Mouse (Mus musculus) liver, embryonic 14.5 days (tissue): Measurements from ENCODE around the gene Thap11. TPM values are rescaled to one million over a fixed set of nuclear protein-coding genes. Genes with fewer than 3 reads are reported as not detected.

Experiments
- ATAC-seq: fragments of 200-750 bp; cut with Nextera tagmentation; 2 replicates; pipeline ENCODE4 v1.8.0; 2017; ENCODE audit warnings: moderate number of reproducible peaks, mild to moderate bottlenecking, moderate library complexity; ENCODE audit not compliant: insufficient read depth
- DNase-seq, 3 experiments: peaks; one replicate each; pipeline ENCODE4 v3.0.0-alpha.2; 2012 to 2013; ENCODE audit warnings: low read depth in 3 of 3, low spot score in 3 of 3
- H3K27ac ChIP-seq: fragments of 300-500 bp; sonication (generic); 2 replicates; pipeline ENCODE4 v1.5.1; 2014; ENCODE audit warnings: moderate library complexity, mild to moderate bottlenecking, control low read depth, inconsistent platforms
- H3K27me3 ChIP-seq: fragments of 300-500 bp; sonication (generic); 2 replicates; pipeline ENCODE4 v1.6.1; 2014; ENCODE audit warnings: mild to moderate bottlenecking, low read length, moderate library complexity; ENCODE audit not compliant: control insufficient read depth, insufficient read depth
- H3K36me3 ChIP-seq: fragments of 300-500 bp; sonication (generic); replicated peaks from 2 replicates; pipeline ENCODE4 v1.6.1; 2014; ENCODE audit warnings: low read depth; ENCODE audit not compliant: control insufficient read depth, insufficient read depth
- H3K4me1 ChIP-seq, 2 experiments: fragments of 200-500 bp in 1 of 2; fragments of 300-500 bp in 1 of 2; sonication (generic) in 1 of 2; replicated peaks; 2 replicates each; pipeline ENCODE4 v1.6.1; 2012 to 2014; ENCODE audit warnings: antibody characterized with exemption in 1 of 2, inconsistent platforms in 1 of 2, low read length in 1 of 2; ENCODE audit not compliant: control insufficient read depth in 2 of 2, insufficient read depth in 2 of 2
- H3K4me2 ChIP-seq: fragments of 300-500 bp; sonication (generic); 2 replicates; pipeline ENCODE4 v1.6.1; 2014; ENCODE audit warnings: low read depth, mild to moderate bottlenecking, control low read depth, moderate library complexity
- H3K4me3 ChIP-seq, 2 experiments: fragments of 200-500 bp in 1 of 2; fragments of 300-500 bp in 1 of 2; sonication (generic) in 1 of 2; 2 replicates each; pipeline ENCODE4 v1.5.1; 2012 to 2014; ENCODE audit warnings: low read depth in 2 of 2, low read length in 2 of 2, mild to moderate bottlenecking in 2 of 2, control low read depth in 1 of 2, inconsistent platforms in 1 of 2, moderate library complexity in 1 of 2; ENCODE audit not compliant: insufficient read depth in 1 of 2
- H3K9ac ChIP-seq: fragments of 300-500 bp; sonication (generic); replicated peaks from 2 replicates; pipeline ENCODE4 v1.6.1; 2014; ENCODE audit warnings: mild to moderate bottlenecking, control low read depth, moderate library complexity
- H3K9me3 ChIP-seq: fragments of 300-500 bp; sonication (generic); 2 replicates; pipeline ENCODE4 v1.6.1; 2016; ENCODE audit warnings: low read length, mixed read lengths; ENCODE audit not compliant: control insufficient read depth
- CTCF ChIP-seq: IDR thresholded peaks from 2 replicates; pipeline ENCODE4 v1.5.1; 2016; ENCODE audit warnings: antibody characterized with exemption, low read depth, control low read depth
- EP300 ChIP-seq: IDR thresholded peaks from 2 replicates; pipeline ENCODE4 v1.6.1; 2016; ENCODE audit warnings: antibody characterized with exemption, low read depth
- whole genome bisulfite sequencing: fragments of 180-500 bp; shearing (Covaris S2); extraction: QIAGEN DNeasy Blood & Tissue Kit; methylation state at CpG from one replicate; pipeline ENCODE4 v1.1.7; 2014; ENCODE audit not compliant: insufficient replicate concordance; 5-methylcytosine and 5-hydroxymethylcytosine counted together
- polyA plus RNA-seq, 2 experiments: library from polyadenylated mRNA; depleted of rRNA in 1 of 2; stranded (reverse) in 1 of 2; unstranded in 1 of 2; fragments of >200 nt; fragmentation: Nextera tagmentation in 1 of 2; extraction: Ambion mirVana in 1 of 2; gene quantifications; 2 replicates each; pipeline versions ENCODE4 v1.2.1 to v1.2.3; 2012 to 2014

The Thap11 gene
- polyA plus RNA-seq, 2 experiments: 25.5 to 26.2 TPM

- DNase-seq (no peak), ATAC-seq (no peak)
- no peaks in the 10 kb centered on the region for H3K9me3 ChIP-seq
- H3K4me3 ChIP-seq: peak overlapping the region in 1 of 2 experiments; percentile 49; a peak in 1 of 4 replicates
- WGBS: 83% methylated on average over 4 of the region's 4 CpGs
- TF ChIP-seq EP300 (no peak), CTCF (no peak)
- peak overlapping the region; percentile 73 for H3K4me2 ChIP-seq
- H3K9ac ChIP-seq: no peak overlapping the region
- H3K36me3 ChIP-seq: peaks cover 30% of the 10 kb centered on the region
- H3K4me1 ChIP-seq: peaks cover 9 to 10% of the 10 kb centered on the region in 2 experiments
- no peaks in the 10 kb centered on the region for H3K27me3 ChIP-seq
- H3K27ac ChIP-seq: no peak overlapping the region
Observed at GRCm38 (mm10) chr8:105850014-105850413, 4.9 kb upstream of the Thap11 start.

DNA sequence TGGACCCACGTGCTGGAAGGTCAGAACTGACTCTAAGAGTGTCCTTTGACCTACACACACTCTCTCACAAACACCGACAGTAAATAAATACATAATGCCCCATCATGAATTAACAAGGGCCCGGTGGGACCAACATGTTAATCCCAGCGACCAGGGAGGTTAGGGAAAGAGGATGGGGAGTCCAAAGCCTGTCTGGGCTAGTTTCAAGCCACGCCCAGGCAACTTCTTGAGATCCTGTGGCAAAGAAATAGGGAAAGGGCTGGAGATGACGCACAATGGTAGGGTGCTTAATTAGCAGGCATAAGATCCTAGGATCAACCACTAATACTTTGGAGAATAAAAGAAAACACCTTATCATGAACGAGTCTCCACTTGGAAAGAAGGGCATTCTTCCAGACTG, 4.3 kb upstream of the Thap11 start:
- H3K9me3 ChIP-seq: no peaks in the 10 kb centered on the region
- 66% methylated on average over 7 of the region's 7 CpGs for WGBS
- no peak for DNase-seq
- TF ChIP-seq EP300 (no peak), CTCF (no peak)
- H3K4me2 ChIP-seq: peak overlapping the region; percentile 73
- H3K27ac ChIP-seq: no peak overlapping the region; the same call in 1 of the 2 replicates
- peaks cover 25% of the 10 kb centered on the region for H3K36me3 ChIP-seq
- H3K9ac ChIP-seq: peak overlapping the region; percentile 55
- peaks cover 9 to 10% of the 10 kb centered on the region in 2 experiments for H3K4me1 ChIP-seq
- H3K4me3 ChIP-seq: peak overlapping the region; percentile 46 to 49
- H3K27me3 ChIP-seq: no peaks in the 10 kb centered on the region
- no peak for ATAC-seq

DNA sequence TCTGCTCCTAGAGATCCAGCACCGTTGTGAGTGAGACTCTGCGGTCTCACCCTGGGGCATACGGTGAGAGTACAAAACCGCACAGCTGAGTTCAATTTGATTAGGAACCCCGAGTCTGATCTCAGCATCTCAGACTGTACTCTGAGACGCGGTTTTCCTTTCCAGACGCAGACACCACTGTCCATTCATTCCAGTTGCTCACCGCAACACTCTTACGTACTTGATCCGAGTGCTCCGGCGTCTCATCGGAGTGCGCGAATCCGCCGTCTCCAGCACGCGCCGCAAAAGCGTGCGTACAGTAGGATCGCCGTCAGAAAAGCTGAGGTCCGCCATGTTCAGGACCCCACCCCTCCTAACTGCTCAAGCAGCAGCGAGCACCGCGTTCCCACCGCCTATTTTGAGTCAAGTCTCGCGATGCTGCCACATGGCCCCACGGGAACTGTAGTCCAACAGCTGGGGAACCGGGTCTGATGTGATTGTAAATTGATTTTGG, 3.2 kb upstream of the Thap11 start:
- peak; percentile 62 for TF ChIP-seq EP300
- no peak for TF ChIP-seq CTCF
- H3K4me1 ChIP-seq: peaks cover 13 to 18% of the 10 kb centered on the region in 2 experiments
- ATAC-seq: peak; percentile 63

GRCm38 (mm10) chr8:105852146-105852729, 2.7 kb upstream of the Thap11 start:
- Histone ChIP-seq H3K4me1 (peaks cover 18 to 22% of the 10 kb centered on the region in 2 experiments), H3K9ac (peak overlapping the region; percentile 75), H3K4me2 (peak overlapping the region; percentile 74), H3K9me3 (no peaks in the 10 kb centered on the region), H3K27ac (no peak overlapping the region; the same call in 1 of the 2 replicates), H3K4me3 (peak overlapping the region; percentile 69 to 76; a peak in 3 of 4 replicates), H3K27me3 (no peaks in the 10 kb centered on the region), H3K36me3 (peaks cover 15% of the 10 kb centered on the region)
- ATAC-seq: no peak
- no peak for DNase-seq
- no peak for TF ChIP-seq EP300
- TF ChIP-seq CTCF: no peak
- WGBS: 71% methylated on average over 12 of the region's 12 CpGs

More for the DNA sequence above, 3.2 kb upstream of the Thap11 start:
- DNase-seq: peak; percentile 82 to 84 (median 83)
- Histone ChIP-seq H3K9me3 (no peaks in the 10 kb centered on the region), H3K4me3 (peak overlapping the region; percentile 69 to 76), H3K9ac (peak overlapping the region; percentile 75), H3K4me2 (peak overlapping the region; percentile 74), H3K36me3 (peaks cover 18% of the 10 kb centered on the region), H3K27me3 (no peaks in the 10 kb centered on the region), H3K27ac (peak overlapping the region; percentile 84)
- WGBS: under 1% methylated on average over 34 of the region's 34 CpGs

DNA sequence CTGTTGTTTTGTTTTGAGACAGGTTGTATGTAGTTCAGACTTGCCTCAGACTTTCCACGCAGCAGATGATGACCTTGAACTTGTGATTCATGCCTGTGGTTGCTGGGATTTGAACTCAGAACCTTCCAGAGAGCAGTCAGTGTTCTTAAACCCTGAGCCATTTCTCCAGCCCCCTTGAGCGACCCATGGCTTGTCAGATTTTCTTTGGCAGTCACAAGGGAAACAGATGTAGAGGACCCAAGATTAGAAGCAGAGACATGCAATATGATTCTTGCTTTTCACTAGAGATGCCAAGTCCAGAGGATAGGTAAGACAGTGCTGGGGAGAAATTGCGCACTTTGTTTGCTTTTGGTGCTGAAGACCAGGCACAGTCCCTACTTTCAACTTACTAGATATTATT, 1.8 kb upstream of the Thap11 start, which contains the start of gene Cenpt:
Gene Cenpt (minus strand): TSS at position 101 of the 400 bp plus-strand sequence.
- H3K4me3 ChIP-seq: peak within 1 kb of the TSS in 1 of 2 experiments; percentile 69; a peak in 2 of 4 replicates
- no peaks in the 10 kb centered on the region for H3K9me3 ChIP-seq
- no peaks in the 10 kb centered on the region for H3K27me3 ChIP-seq
- no peak for ATAC-seq
- H3K4me1 ChIP-seq: peaks cover 26 to 29% of the 10 kb centered on the region in 2 experiments
- H3K27ac ChIP-seq: no peak within 1 kb of the TSS; the same call in none of the 2 replicates
- DNase-seq: no peak
- peak within 1 kb of the TSS; percentile 74 for H3K4me2 ChIP-seq
- peaks cover 8% of the 10 kb centered on the region for H3K36me3 ChIP-seq
- peak within 1 kb of the TSS; percentile 75; the same call in 1 of the 2 replicates for H3K9ac ChIP-seq
- no peak for TF ChIP-seq CTCF
- no peak for TF ChIP-seq EP300
- 76% methylated on average over 3 of the region's 3 CpGs for WGBS
